Mouse (Mus musculus) neural tube, embryonic 10.5 days (tissue): ENCODE measurements around the gene Slc15a5.
"Not testable (repeated sequence)": the region's sequence is repeated elsewhere in the genome, so short reads cannot be mapped to it uniquely, and the experiment has no call there.

Experiments
- DNase-seq: peaks from one replicate; pipeline ENCODE4 v3.0.0-alpha.2; 2017; ENCODE audit warnings: low spot score; ENCODE audit errors: extremely low spot score

Slc15a5 gene

GRCm38 (mm10) chr6:138079816-138080215 lies at the start of gene Slc15a5:
Gene Slc15a5, minus strand, starts transcription at chr6:138079916.
- DNase-seq, result no peak

GRCm38 (mm10) chr6:138128392-138129335 lies 48.9 kb upstream of the Slc15a5 start:
- DNase-seq, result no peak

- no peak for DNase-seq
Measured at GRCm38 (mm10) chr6:138117496-138117895, 37.8 kb upstream of the Slc15a5 start.

- DNase-seq, result no peak
Measured at GRCm38 (mm10) chr6:138104559-138104958, 24.8 kb upstream of the Slc15a5 start.

- DNase-seq, result no peak
Measured at GRCm38 (mm10) chr6:138102940-138103339, 23.2 kb upstream of the Slc15a5 start.

- no peak for DNase-seq
Measured at GRCm38 (mm10) chr6:138101843-138102242, 22.1 kb upstream of the Slc15a5 start.

- no peak for DNase-seq
Measured at GRCm38 (mm10) chr6:138099646-138100045, 19.9 kb upstream of the Slc15a5 start.

GRCm38 (mm10) chr6:138095060-138095459 lies 15.3 kb upstream of the Slc15a5 start:
- DNase-seq, result no peak

- no peak for DNase-seq
Measured at GRCm38 (mm10) chr6:138092432-138092831, 12.7 kb upstream of the Slc15a5 start.

GRCm38 (mm10) chr6:138089084-138089483 lies 9.4 kb upstream of the Slc15a5 start:
- DNase-seq, result no peak

- not testable (repeated sequence) for DNase-seq
Measured at GRCm38 (mm10) chr6:138086421-138086820, 6.7 kb upstream of the Slc15a5 start.

- no peak for DNase-seq
Measured at GRCm38 (mm10) chr6:138080778-138081549, 1.2 kb upstream of the Slc15a5 start.

GRCm38 (mm10) chr6:138077681-138078439 lies 1.9 kb downstream of the Slc15a5 start:
- no peak for DNase-seq

GRCm38 (mm10) chr6:138075723-138076122 lies 4.0 kb downstream of the Slc15a5 start:
- no peak for DNase-seq

GRCm38 (mm10) chr6:138073540-138073939 lies 6.2 kb downstream of the Slc15a5 start:
- no peak for DNase-seq

- DNase-seq, result no peak
Measured at GRCm38 (mm10) chr6:138072963-138073339, 6.8 kb downstream of the Slc15a5 start.

- no peak for DNase-seq
Measured at GRCm38 (mm10) chr6:138072110-138072962, 7.4 kb downstream of the Slc15a5 start.

GRCm38 (mm10) chr6:138071505-138072107 lies 8.1 kb downstream of the Slc15a5 start:
- DNase-seq, result no peak

- no peak for DNase-seq
Measured at GRCm38 (mm10) chr6:138070720-138071504, 8.8 kb downstream of the Slc15a5 start.
